Mouse (Mus musculus): ENCODE data around the gene Ggt7.
"Not testable (repeated sequence)": the region's sequence is repeated elsewhere in the genome, so short reads cannot be mapped to it uniquely, and the experiment has no call there.

Gene Ggt7

GRCm38 (mm10) chr2:155507721-155508470 lies 10.1 kb downstream of the Ggt7 start:
- DNase-seq: no peak

- no peak for DNase-seq
Observed at GRCm38 (mm10) chr2:155505811-155506210, 12.2 kb downstream of the Ggt7 start.

- peak; percentile 29 to 50 for DNase-seq
Observed at GRCm38 (mm10) chr2:155504440-155505355, 13.3 kb downstream of the Ggt7 start.

- DNase-seq: no peak
Observed at GRCm38 (mm10) chr2:155502596-155502995, 15.4 kb downstream of the Ggt7 start.

GRCm38 (mm10) chr2:155490998-155491397 lies 27.0 kb downstream of the Ggt7 start:
- no peak for DNase-seq

- peak; percentile 36 to 72 for DNase-seq
Observed at GRCm38 (mm10) chr2:155482021-155482420, 36.0 kb downstream of the Ggt7 start.

- DNase-seq: peak; percentile 75 to 78
Observed at GRCm38 (mm10) chr2:155473570-155474088, 44.4 kb downstream of the Ggt7 start, which contains the start of gene Ncoa6. Ncoa6 (minus strand) TSS chr2:155473894.

GRCm38 (mm10) chr2:155472671-155473569 lies 45.1 kb downstream of the Ggt7 start:
- peak; percentile 55 to 56 for DNase-seq

GRCm38 (mm10) chr2:155466861-155467260 lies 51.2 kb downstream of the Ggt7 start:
- no peak for DNase-seq

GRCm38 (mm10) chr2:155453591-155453990 lies 64.4 kb downstream of the Ggt7 start:
- no peak for DNase-seq

- no peak for DNase-seq
Observed at GRCm38 (mm10) chr2:155451256-155451655, 66.8 kb downstream of the Ggt7 start.

- DNase-seq: not testable (repeated sequence)
Observed at GRCm38 (mm10) chr2:155447906-155448305, 70.1 kb downstream of the Ggt7 start.

- DNase-seq: no peak
Observed at GRCm38 (mm10) chr2:155443446-155443845, 74.6 kb downstream of the Ggt7 start.

GRCm38 (mm10) chr2:155442916-155443315 lies 75.1 kb downstream of the Ggt7 start:
- DNase-seq: no peak

Data from lung, postnatal 4 days (tissue).